Mouse (Mus musculus) lung, adult 2 months (tissue): ENCODE measurements around the gene Afap1l2.

Source experiments
- CTCF ChIP-seq: fragments of 200-500 bp; IDR thresholded peaks from 2 replicates; pipeline ENCODE4 v1.5.1; 2011; ENCODE audit warnings: mild to moderate bottlenecking, low read length, control low read depth; ENCODE audit not compliant: insufficient read depth
- POLR2A ChIP-seq: fragments of 200-500 bp; IDR thresholded peaks from 2 replicates; pipeline ENCODE4 v1.6.1; 2011; ENCODE audit warnings: low read depth, mild to moderate bottlenecking, control low read depth, low read length, borderline replicate concordance; ENCODE audit errors: extremely low read depth

DNA sequence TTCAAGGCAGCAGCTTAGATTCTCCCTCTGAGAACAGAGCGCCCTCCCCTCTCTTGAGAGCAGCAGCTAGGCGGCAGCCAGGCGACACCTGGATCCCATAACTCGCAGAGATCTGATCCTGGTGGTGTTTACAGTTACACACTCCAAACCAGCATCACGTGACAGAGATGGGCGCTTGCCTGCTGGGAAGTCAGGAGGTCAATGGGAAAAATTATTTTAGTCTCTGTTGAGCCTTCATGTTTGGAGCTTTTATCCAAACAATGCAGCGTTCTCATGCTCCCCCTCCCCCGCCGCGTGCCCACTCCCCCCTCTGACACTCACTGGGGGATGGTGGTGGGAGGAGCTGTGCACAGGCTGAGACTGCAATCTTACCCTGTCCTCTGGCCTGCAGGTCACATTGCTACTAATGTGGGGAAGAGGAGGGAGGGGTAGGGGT, 10.8 kb downstream of the Afap1l2 start:
- TF ChIP-seq POLR2A (no peak), CTCF (no peak)
